Mouse (Mus musculus) regulatory T cell (primary cell): Measurements from ENCODE around the gene Ano4.

Experiments
- in situ Hi-C: fragments of 300-600 bp; cut with MboI, MseI; formaldehyde crosslinking; loops from one replicate; pipeline ENCODE4 v1.15.1; 2025; ENCODE audit warnings: high pct_unique_total_duplicates

Ano4 gene

DNA sequence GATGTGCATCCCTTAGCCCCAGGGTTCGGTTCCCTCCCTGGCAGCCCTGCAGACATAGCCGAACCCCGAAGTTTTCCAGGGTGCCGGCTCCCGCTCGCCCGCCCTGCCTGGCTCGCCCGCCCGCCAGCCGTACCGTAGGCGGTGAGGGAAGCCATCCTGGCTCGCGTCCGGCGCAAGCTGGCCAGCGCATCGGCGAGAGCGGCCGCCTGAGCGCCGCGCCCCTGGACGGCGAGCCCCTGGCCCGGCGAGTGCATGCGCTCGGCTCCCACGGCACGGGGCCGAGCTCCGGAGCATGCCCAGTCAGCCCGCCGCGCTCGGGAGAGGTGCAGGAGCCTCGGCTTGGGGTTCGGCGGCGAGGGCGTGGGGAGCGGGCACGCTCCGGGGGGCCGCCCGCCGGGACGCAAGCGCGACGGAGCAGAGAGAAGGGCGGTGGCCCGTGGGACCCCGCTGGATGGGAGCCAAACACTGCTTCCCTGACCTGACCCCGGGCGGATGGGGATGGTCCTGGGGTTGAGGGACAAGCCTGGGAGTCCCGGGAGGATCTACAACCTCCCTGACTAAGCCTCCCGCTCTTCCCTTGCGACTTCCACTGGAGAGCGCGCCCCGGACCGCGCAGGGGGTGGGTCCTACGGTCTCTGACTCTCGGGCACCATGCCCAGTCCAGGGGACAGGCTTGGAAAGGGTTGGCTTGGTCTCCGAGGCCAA lies at the start of gene Ano4:
Ano4 (minus strand) TSS at position 272 of the 705 bp plus-strand sequence.
- in situ Hi-C loops, result no loop called here

DNA sequence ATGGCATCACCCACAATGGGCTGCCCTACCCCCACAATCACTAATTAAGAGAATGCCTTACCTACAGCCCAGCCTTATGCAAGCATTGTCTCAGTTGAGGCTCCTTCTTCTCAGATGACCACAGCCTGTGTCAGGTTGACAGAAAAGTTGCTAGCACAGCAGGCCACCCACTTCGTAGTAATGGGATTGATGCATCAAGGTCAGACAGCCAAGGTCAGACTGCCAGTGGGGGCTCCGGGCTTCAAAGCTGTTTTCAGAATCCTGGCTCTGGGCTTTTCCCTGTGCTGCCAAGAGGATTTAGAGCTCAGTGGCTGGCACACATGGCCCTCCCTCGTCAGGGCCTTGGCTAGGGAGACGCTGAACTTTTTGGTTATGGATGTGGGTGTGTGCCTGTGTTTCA lies 48.1 kb upstream of the Ano4 start:
- in situ Hi-C loops, result no loop called here

DNA sequence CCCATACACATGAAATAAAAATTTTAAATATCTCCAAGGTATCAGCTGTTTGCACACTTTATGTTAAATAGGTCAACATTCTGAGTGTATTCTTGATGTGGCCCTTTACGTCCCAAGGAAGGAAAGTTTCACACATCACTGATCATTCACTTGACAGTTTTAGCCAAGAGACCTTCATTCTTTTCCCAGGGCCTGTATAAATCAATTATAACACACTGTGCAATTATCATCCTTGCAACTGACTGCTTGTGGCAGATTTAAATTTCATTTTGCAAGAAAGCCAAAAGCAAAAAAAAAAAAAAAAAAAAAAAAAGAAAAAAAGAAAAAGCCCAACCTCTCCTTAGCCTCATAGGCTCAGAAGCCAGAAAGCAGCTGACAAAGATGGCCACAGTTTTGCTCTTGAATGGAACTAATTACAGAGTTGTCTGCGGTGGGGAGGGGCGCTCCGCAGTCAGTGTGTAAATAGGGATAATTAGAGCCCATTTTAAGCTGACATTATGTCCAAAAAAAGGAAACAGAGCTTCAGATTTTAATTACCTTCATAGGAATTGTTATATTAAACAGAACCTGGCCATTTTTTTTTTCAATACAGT lies 47.1 kb upstream of the Ano4 start:
- in situ Hi-C loops, result no loop called here

DNA sequence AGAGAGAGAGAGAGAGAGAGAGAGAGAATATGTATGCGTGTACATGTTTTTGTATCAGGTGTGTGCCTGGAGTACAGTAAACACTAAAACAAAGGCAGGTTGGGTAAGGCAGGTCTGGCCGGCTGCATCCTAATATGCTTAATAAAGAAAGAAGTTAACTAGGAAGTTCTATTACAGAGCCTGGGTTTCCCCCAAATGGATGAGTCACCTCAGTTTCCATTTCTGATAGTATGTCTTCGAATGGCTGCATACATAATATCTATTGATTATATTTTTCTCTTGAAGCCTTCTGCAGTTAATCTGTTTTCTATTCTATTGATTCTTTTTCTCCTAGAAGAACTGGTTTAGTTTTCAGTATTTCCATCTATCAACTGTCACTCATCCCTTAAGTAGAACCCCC lies 41.9 kb upstream of the Ano4 start:
- in situ Hi-C loops, result no loop called here

DNA sequence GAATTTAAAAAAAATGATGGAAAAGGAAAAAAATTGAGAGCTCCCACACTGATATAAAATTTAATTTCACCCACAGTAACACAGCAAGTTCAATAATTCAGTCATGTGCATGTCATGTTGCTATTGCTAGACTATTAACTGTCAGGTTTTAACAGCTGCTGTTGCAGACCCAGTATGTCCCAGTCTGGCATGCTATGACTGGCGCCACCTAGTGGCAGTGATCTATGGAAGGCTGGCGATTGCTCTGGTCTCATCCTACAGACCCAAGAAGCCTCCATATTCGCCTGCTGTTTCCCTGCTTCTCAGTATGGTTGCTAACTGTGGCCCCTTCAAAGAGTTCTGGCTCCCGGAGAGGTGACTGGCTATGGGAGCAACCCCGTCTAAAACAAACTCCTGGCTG lies 38.9 kb upstream of the Ano4 start:
- in situ Hi-C loops, result no loop called here

DNA sequence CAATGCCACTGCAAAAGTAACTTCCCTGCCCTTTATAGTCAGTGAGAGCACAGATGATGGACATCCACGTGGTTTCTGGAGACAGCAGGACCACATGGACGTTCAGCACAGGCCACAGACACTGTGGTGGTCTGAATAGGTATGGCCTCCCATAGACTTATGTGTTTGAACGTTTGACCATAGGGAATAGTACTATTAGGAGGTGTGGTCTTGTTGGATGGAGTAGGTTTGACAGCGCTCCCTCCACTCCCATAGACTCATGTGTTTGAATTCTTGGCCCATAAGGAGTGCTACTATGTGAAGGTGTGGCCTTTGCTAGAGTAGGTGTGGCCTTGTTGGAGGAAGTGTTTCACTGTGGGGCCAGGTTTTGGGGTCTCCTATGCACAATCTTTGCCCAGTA lies 33.2 kb upstream of the Ano4 start:
- in situ Hi-C loops, result no loop called here

DNA sequence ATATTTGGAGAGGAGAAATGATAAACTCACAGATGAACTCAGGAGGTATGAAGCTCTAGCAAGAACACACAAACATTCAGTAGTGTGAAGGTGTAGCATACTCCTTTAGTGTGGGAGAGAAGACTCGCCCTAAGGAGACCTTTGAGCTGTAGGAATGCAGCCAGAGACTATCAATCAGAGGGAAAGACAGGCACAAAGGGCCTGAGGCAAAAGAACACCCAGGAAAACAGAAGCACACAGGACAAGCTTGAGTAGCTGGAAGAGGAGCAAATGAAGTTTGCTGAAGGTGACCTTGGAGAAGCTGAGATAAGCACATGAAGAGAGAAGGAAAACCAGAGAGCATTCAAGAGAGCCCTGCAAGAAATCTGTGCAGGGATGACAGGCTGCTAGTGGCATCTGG lies 25.5 kb upstream of the Ano4 start:
- in situ Hi-C loops, result no loop called here

DNA sequence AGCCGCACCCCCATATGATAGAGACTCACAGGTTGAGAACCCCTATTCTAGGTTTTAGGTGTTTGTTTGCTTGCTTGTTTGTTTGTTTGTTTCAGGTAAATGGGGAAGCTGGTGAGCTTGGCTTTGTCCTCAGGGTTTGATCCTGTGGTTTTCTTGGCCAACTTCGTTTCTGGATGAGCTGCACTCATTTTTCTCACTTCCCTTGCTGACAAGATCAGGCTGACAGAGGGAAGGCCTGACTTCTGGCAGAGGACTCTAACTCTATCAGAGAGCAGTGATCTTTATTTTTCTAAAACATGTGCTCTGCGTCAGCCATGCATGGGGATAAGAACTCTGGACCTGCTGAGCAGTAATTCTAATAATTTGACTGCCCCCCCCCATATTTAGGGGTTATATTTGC lies 14.4 kb upstream of the Ano4 start:
- in situ Hi-C loops, result no loop called here

DNA sequence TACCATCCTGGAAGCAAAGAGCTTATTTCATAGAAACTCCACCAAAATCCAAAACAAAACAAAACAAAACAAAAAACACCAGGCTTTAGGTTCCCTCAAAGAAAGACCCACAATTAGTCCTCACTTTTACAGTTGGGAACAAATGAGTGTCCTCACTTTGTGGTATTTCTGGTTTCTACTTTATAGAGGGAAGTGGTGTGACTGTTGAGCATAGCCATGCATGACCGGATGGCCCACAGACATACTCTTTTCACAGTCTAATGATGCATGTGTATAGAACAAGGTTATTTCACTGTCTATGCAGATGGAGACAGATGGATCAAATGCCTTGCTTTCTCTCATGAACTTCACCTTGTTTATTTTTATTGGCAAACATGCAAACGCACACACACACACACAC lies 10.1 kb upstream of the Ano4 start:
- in situ Hi-C loops, result no loop called here

DNA sequence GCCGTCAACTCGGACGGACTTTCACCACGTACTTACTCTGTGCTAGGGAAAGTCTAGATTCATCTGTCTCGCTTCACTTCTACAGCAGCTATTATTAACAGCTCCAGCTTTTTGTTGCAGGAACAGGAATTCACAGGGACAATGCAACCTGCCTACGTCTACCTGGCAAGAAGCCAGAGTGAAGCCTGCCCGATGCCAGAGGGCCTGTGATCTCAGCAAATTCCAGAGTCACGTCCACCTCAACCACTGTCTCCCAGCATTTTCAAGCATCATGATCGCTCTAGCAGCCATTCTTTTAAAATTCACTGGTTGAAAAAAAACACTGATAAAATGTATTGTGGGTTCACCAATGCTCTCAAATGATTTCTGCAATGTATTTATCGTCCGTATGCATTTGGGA lies 6.9 kb upstream of the Ano4 start:
- in situ Hi-C loops, result no loop called here

DNA sequence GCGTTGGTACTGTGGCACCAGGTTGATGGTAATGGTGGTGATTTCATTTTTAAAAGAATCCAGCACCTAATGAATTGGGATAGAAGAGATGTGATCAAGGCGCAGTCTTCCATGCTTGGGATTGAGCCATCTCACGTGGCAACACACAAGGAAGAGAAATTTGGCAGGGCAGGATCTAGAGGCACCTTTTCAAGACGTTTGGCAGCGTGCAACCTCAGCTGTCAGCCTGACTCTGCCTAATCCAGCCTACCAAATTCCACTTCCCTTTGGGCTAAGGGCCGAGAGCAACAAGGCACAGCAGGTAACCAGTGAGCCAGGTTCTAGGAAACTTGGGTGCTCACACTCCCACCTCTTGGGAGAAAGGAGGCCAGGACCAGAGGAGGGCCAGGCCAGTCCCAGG lies 1.0 kb upstream of the Ano4 start:
- in situ Hi-C loops, result no loop called here

DNA sequence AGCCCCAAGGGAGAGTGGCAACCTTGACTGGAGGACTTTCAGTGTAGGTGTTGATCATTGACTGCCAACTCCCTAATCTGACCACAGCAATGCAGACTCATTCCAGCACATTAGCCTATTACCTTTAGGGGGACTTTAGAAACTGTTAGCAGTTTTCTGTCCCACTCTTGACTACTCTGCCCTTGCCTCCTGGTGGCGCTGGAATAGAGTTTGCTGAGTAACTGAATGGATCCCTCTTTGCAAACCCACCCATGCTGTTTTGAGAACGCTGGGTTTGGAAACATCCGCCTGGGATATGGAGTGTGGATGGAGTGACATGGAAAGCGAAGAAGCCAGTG lies 603 bp upstream of the Ano4 start:
- in situ Hi-C loops, result no loop called here

DNA sequence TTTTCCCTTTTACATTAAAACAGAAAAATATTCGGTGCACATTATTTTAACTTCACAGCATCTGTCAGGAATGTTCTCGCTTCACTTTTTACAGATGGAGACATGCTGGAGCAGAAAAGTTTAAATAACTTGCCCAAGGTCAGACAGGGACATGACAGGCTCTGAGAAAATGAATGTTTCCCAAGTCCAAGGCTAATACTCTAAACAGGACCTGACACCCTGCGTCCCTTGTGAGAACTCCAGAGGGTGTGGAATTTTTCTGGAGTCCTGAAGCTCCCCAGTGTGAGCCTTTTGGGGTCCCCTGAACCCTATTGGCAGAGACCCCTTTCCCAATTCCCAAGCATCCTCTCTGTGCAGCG lies 451 bp downstream of the Ano4 start:
- in situ Hi-C loops, result no loop called here

DNA sequence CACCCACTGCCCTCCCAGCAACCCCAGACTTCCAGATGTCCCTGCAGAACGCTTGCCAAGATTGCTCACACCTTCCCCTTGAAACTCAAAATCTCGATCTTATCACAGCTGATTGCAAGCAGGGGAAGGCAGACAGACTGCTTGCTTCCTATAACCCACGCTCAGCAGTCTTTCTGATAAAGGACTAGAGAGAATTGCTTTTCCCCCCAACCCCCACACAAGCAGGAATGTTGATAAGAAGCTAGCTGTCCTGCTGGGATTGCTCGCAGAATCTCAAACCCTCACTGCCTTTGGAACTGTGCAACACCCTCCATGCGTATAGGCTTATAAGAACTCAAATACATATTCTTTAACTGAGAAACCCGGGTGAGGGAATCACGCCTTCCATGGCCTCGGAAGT lies 846 bp downstream of the Ano4 start:
- in situ Hi-C loops, result no loop called here

DNA sequence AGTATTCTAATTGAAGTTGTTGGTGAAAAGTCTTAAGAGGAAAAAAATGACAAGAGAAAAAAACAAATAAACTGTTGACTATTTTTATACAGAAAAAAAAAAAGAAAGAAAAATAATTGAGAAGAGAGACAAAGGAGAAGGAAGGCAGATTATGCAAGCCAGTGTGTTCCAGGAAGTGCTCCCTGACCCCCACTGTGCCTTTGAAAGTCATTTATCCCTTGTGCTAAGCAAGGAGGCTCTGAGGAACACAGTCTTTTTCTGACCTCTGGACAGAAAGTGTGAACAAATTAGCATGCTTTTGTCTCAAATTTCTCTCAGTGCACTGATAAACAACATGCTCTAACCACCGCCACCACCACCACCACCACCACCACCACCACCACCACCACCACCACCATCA lies 14.3 kb downstream of the Ano4 start:
- in situ Hi-C loops, result no loop called here

DNA sequence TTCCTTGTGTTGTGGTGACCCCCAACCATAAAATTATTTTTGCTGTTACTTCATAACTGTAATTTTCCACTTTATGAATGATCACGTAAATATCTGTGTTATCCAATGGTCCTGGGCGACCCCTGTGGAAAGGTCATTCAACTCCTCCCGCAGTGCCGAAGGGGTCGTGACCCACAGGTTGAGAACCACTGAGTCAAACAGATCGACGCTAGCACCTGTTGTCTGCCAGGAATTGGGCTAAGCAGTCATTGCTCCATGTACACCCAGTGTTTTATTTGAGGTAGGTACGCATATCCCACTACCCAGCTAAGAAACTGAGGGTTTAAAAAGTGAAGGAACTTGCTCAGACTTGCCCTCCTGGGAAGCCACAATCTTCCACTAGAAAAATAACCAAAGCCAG lies 14.8 kb downstream of the Ano4 start:
- in situ Hi-C loops, result loop anchor here (10.0 kb wide), 2 partner anchors 295 to 1235 kb away; partner anchors contain the start of gene Slc17a8

DNA sequence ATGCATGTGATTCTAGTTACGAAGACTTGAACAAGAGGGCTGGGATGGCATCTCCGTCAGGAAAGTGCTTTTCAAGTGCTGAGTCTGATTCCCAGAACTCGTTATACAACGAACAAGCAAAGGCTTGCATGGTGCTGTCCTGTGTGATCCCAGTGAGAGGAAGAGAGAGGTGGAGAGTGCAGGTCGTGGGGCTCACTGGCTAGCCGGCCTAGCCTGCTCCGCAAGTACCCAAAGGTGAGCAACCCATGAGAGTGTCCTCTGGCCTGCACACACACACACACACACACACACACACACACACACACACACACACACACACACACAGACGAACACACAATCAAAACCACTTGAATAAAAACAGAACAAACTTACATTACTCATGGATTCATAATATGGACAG lies 15.7 kb downstream of the Ano4 start:
- in situ Hi-C loops, result loop anchor here (10.0 kb wide), 2 partner anchors 296 to 1236 kb away; partner anchors contain the start of gene Slc17a8

DNA sequence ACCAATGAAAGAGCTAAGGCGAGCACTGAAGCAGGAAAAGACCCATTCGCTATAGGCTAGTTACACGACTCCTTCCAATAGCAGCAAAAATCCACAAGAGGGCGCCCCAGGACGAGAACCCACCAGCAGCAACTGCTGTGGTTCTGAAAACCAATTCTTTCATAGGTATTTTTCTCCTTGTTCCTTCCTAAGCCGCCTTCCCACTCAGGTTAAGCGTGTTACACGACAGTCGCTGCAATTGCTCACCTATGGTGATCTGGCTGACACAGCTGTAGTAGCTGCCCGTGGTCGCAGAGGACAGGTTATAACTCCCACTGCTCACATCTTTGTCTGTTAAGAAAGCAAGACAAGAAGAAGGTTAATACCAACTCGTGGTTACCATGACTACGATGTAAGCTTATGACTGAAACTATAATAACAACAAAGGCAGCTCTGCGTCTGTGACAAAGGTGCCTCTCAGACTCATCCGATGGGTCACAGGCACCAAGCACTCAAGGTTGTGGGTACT lies 17.5 kb downstream of the Ano4 start:
- in situ Hi-C loops, result loop anchor here (10.0 kb wide), 2 partner anchors 298 to 1238 kb away; partner anchors contain the start of gene Slc17a8

DNA sequence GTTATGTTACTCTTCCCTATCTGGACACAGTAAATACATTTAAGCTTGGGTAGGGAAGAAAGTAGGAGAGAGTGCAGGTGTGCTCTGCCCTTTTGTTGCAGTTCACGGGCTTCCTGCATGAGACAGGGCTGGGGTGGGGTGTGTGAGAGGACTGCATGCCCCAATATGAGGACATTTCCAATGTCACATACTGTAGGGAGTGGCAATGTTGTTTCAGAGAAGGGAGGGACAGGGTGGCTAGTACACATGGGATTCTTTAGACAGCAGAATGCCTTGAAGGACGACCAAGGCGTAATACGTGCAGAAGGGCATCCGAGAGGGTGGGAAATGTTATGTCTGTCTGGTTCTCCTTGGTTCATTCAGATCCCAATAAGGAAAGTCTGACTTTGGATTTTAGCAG lies 18.2 kb downstream of the Ano4 start:
- in situ Hi-C loops, result loop anchor here (10.0 kb wide), 2 partner anchors 298 to 1238 kb away; partner anchors contain the start of gene Slc17a8

DNA sequence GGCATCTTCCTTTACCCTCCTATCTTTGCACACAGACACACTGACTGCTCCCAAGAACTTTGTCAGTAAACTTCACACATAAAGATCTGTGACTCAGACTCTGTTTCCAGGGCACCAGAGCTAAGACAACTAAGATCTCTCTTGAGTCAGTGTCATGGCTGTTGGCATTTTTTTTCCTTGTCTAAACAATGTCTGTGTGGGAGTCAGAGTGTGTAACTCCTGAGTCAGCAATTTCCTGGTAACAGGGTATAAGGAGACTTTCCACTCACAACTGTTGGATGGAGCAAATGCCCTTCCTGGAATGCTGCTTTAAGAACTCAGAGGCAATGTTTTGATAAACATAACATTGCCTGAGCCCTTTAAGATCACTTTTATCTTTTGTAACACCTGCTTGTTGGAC lies 37.0 kb downstream of the Ano4 start:
- in situ Hi-C loops, result no loop called here

DNA sequence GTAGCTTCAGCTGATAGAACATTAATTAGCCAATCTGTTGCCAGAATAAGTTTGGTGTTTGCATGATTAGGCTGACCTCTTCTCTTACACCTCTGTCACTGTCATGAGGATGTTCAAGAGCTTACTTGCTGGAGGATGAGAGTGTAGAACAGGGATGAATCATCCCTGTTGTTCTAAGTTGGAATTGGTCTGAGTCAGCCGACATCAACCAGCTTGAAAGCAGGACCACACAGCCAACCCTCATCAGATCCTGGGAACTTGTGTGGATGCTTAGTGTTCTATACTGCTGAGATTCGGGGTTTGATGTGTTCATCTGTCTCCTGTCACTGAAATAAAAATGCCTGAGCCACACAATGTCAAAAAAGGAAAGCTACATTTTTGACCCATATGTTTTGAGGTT lies 44.2 kb downstream of the Ano4 start:
- in situ Hi-C loops, result no loop called here

DNA sequence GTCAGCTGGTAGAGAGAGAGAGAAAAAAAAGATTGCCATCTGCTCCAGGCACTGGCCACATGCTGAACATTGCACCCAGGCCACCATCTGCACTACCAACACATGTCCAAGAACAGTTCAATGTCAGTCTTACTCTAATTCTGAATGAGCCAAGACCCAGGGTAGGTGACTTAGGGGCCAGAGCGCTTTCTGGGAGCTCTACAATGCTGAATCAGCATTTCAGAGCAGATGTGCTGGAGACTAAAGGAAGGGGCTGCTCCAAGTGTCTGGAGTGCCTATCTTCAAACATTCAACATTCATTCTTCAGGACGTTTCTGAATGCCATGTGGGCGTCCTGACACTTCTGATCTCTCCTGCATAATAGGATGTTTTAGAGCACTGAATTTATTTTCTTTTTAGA lies 51.8 kb downstream of the Ano4 start:
- in situ Hi-C loops, result no loop called here

DNA sequence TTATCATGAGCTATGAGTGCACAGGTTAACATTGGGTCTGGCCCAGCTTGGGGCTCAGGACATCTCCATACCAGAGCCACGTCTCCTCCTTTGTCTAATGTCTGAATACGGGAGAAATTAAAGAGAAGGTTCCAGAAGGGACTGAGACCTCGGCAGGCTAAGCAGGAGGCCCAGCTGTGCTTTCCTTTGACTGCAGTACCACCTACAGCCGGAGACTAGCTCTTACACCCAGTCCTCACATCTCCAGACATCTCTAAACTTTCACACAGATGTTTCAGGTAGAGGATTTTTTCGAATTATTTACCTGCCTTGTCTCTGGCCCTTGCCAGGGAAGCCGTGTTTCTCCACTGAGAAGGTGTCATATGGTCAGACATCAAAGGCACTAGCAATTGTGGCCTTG lies 53.9 kb downstream of the Ano4 start:
- in situ Hi-C loops, result no loop called here

DNA sequence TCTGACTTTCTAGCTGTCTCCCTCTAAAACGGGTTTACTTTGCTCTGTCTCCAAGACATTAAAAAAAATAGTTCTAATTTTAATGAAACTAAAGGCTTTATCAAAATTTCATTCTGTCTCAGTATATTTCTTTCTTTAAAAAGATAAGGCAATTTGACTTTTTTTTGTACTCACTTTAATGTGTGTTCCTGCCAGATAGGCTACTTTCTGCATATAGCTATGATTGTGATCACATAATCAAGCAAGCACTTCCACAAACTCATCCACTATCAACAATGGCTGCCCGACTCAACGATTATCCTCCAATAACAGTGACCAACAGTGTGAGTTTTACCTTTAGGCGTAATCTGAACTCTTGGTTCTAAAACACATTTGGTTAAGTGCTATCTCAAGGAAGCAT lies 55.3 kb downstream of the Ano4 start:
- in situ Hi-C loops, result no loop called here
